Mouse (Mus musculus) neural tube, embryonic 15.5 days (tissue): ENCODE measurements around the gene Fuca1. TPM values are rescaled to one million over a fixed set of nuclear protein-coding genes. Genes with fewer than 3 reads are reported as not detected.
"Not testable (repeated sequence)": the region's sequence is repeated elsewhere in the genome, so short reads cannot be mapped to it uniquely, and the experiment has no call there.

Experiments
- ATAC-seq: fragments of 200-750 bp; cut with Nextera tagmentation; 2 replicates; pipeline ENCODE4 v1.8.0; 2017; ENCODE audit warnings: mild to moderate bottlenecking, moderate TSS enrichment, moderate library complexity; ENCODE audit not compliant: low FRiP score
- H3K27ac ChIP-seq: fragments of 300-500 bp; sonication (generic); replicated peaks from 2 replicates; pipeline ENCODE4 v1.5.1; 2015; ENCODE audit warnings: mild to moderate bottlenecking, inconsistent platforms
- H3K27me3 ChIP-seq: fragments of 300-500 bp; sonication (generic); replicated peaks from 2 replicates; pipeline ENCODE4 v1.6.1; 2015; ENCODE audit warnings: inconsistent platforms
- H3K36me3 ChIP-seq: fragments of 300-500 bp; sonication (generic); 2 replicates; pipeline ENCODE4 v1.6.1; 2015; ENCODE audit warnings: inconsistent platforms
- H3K4me1 ChIP-seq: fragments of 300-500 bp; sonication (generic); 2 replicates; pipeline ENCODE4 v1.6.1; 2015; ENCODE audit warnings: inconsistent platforms
- H3K4me2 ChIP-seq: fragments of 300-500 bp; sonication (generic); 2 replicates; pipeline ENCODE4 v1.6.1; 2015; ENCODE audit warnings: inconsistent platforms, mild to moderate bottlenecking, moderate library complexity
- H3K4me3 ChIP-seq: fragments of 300-500 bp; sonication (generic); replicated peaks from 2 replicates; pipeline ENCODE4 v1.5.1; 2015; ENCODE audit warnings: mild to moderate bottlenecking, inconsistent platforms
- H3K9ac ChIP-seq: fragments of 300-500 bp; sonication (generic); replicated peaks from 2 replicates; pipeline ENCODE4 v1.6.1; 2015; ENCODE audit warnings: mild to moderate bottlenecking, inconsistent platforms
- H3K9me3 ChIP-seq: fragments of 300-500 bp; sonication (generic); replicated peaks from 2 replicates; pipeline ENCODE4 v1.6.1; 2016; ENCODE audit warnings: inconsistent platforms
- WGBS: fragments of 180-500 bp; shearing (Covaris S2); methylation state at CpG from one replicate; pipeline ENCODE4 v1.1.7; 2015; ENCODE audit warnings: mixed read lengths; 5-methylcytosine and 5-hydroxymethylcytosine counted together
- polyA plus RNA-seq: library from polyadenylated mRNA; unstranded; fragments of >200 nt; fragmentation: Nextera tagmentation; extraction: Ambion mirVana; gene quantifications from 2 replicates; pipeline ENCODE4 v1.2.1, GENCODE M21; 2015

The Fuca1 gene
- polyA plus RNA-seq, 1 experiment from 2014 or later = 68.6 TPM

GRCm38 (mm10) chr4:135929405-135929804 is 8.9 kb downstream of the Fuca1 start:
- ATAC-seq = no peak
- WGBS = 86% methylated on average over 5 of the region's 5 CpGs
- H3K9ac ChIP-seq = no peak overlapping the region
- no peaks in the 10 kb centered on the region for H3K27me3 ChIP-seq
- no peaks in the 10 kb centered on the region for H3K9me3 ChIP-seq
- H3K27ac ChIP-seq = no peak overlapping the region
- no peaks in the 10 kb centered on the region for H3K4me1 ChIP-seq
- H3K36me3 ChIP-seq = peaks cover 41% of the 10 kb centered on the region
- H3K4me2 ChIP-seq = no peak overlapping the region
- no peak overlapping the region for H3K4me3 ChIP-seq

GRCm38 (mm10) chr4:135929828-135930227 is 9.3 kb downstream of the Fuca1 start:
- Histone ChIP-seq H3K9me3 (no peaks in the 10 kb centered on the region), H3K4me3 (no peak overlapping the region), H3K27ac (no peak overlapping the region), H3K27me3 (no peaks in the 10 kb centered on the region), H3K36me3 (peaks cover 41% of the 10 kb centered on the region), H3K4me2 (no peak overlapping the region), H3K4me1 (no peaks in the 10 kb centered on the region), H3K9ac (no peak overlapping the region)
- WGBS = 93% methylated on average over 9 of the region's 9 CpGs
- no peak for ATAC-seq

GRCm38 (mm10) chr4:135930239-135930638 is 9.7 kb downstream of the Fuca1 start:
- Histone ChIP-seq H3K4me1 (no peaks in the 10 kb centered on the region), H3K36me3 (peaks cover 40% of the 10 kb centered on the region), H3K4me3 (no peak overlapping the region), H3K4me2 (no peak overlapping the region), H3K27ac (no peak overlapping the region), H3K27me3 (no peaks in the 10 kb centered on the region), H3K9me3 (no peaks in the 10 kb centered on the region), H3K9ac (no peak overlapping the region)
- no peak for ATAC-seq
- 97% methylated on average over 8 of the region's 8 CpGs for WGBS

GRCm38 (mm10) chr4:135931832-135932231 is 11.3 kb downstream of the Fuca1 start:
- no peaks in the 10 kb centered on the region for H3K4me1 ChIP-seq
- no peaks in the 10 kb centered on the region for H3K9me3 ChIP-seq
- H3K4me3 ChIP-seq = no peak overlapping the region
- H3K27me3 ChIP-seq = no peaks in the 10 kb centered on the region
- peaks cover 36% of the 10 kb centered on the region for H3K36me3 ChIP-seq
- H3K4me2 ChIP-seq = no peak overlapping the region
- ATAC-seq = no peak
- WGBS = 70% methylated on average over 5 of the region's 5 CpGs
- H3K27ac ChIP-seq = no peak overlapping the region
- H3K9ac ChIP-seq = no peak overlapping the region

- H3K4me1 ChIP-seq = no peaks in the 10 kb centered on the region
- no peak for ATAC-seq
- H3K9ac ChIP-seq = no peak overlapping the region
- 55% methylated on average over 12 of the region's 12 CpGs for WGBS
- H3K9me3 ChIP-seq = no peaks in the 10 kb centered on the region
- H3K4me3 ChIP-seq = no peak overlapping the region
- no peaks in the 10 kb centered on the region for H3K27me3 ChIP-seq
- H3K4me2 ChIP-seq = no peak overlapping the region
- peaks cover 54% of the 10 kb centered on the region for H3K36me3 ChIP-seq
- H3K27ac ChIP-seq = no peak overlapping the region
These were observed 14.4 kb downstream of the Fuca1 start for GRCm38 (mm10) chr4:135934708-135935500.

- Histone ChIP-seq H3K27me3 (no peaks in the 10 kb centered on the region), H3K36me3 (peaks cover 54% of the 10 kb centered on the region), H3K9me3 (no peaks in the 10 kb centered on the region), H3K27ac (no peak overlapping the region), H3K4me3 (no peak overlapping the region), H3K4me2 (no peak overlapping the region), H3K4me1 (no peaks in the 10 kb centered on the region), H3K9ac (no peak overlapping the region)
- ATAC-seq = no peak
- WGBS = 71% methylated on average over 5 of the region's 5 CpGs
These were observed 15.0 kb downstream of the Fuca1 start for GRCm38 (mm10) chr4:135935502-135935901.

GRCm38 (mm10) chr4:135938858-135939257 is 18.3 kb downstream of the Fuca1 start:
- no peak overlapping the region for H3K9ac ChIP-seq
- no peak for ATAC-seq
- peaks cover 42% of the 10 kb centered on the region for H3K36me3 ChIP-seq
- H3K4me3 ChIP-seq = no peak overlapping the region
- no peak overlapping the region for H3K27ac ChIP-seq
- no peaks in the 10 kb centered on the region for H3K27me3 ChIP-seq
- no peak overlapping the region for H3K4me2 ChIP-seq
- 80% methylated on average over 7 of the region's 7 CpGs for WGBS
- H3K9me3 ChIP-seq = no peaks in the 10 kb centered on the region
- H3K4me1 ChIP-seq = no peaks in the 10 kb centered on the region

- not testable (repeated sequence) for H3K4me2 ChIP-seq, H3K27me3 ChIP-seq, H3K4me1 ChIP-seq, H3K9ac ChIP-seq, H3K9me3 ChIP-seq, ATAC-seq, H3K27ac ChIP-seq, H3K4me3 ChIP-seq
- WGBS = 88% methylated on average over 8 of the region's 8 CpGs
- H3K36me3 ChIP-seq = peaks cover 29% of the 10 kb centered on the region
These were observed 20.5 kb downstream of the Fuca1 start for GRCm38 (mm10) chr4:135941026-135941425.

GRCm38 (mm10) chr4:135942193-135942592 is 21.7 kb downstream of the Fuca1 start:
- no peak overlapping the region for H3K9ac ChIP-seq
- H3K27ac ChIP-seq = no peak overlapping the region
- H3K4me1 ChIP-seq = peaks cover 11% of the 10 kb centered on the region
- H3K27me3 ChIP-seq = no peaks in the 10 kb centered on the region
- no peak overlapping the region for H3K4me2 ChIP-seq
- ATAC-seq = no peak
- peaks cover 26% of the 10 kb centered on the region for H3K36me3 ChIP-seq
- H3K4me3 ChIP-seq = no peak overlapping the region
- H3K9me3 ChIP-seq = no peaks in the 10 kb centered on the region
- 94% methylated on average over 6 of the region's 6 CpGs for WGBS

GRCm38 (mm10) chr4:135943389-135943788 is 22.9 kb downstream of the Fuca1 start:
- Histone ChIP-seq H3K9ac (no peak overlapping the region), H3K9me3 (no peaks in the 10 kb centered on the region), H3K4me1 (peaks cover 23% of the 10 kb centered on the region), H3K4me3 (no peak overlapping the region), H3K36me3 (peaks cover 22% of the 10 kb centered on the region), H3K27ac (no peak overlapping the region), H3K4me2 (no peak overlapping the region), H3K27me3 (no peaks in the 10 kb centered on the region)
- 64% methylated on average over 4 of the region's 4 CpGs for WGBS
- ATAC-seq = no peak

- Histone ChIP-seq H3K9ac (peak overlapping the region; percentile 84), H3K27me3 (no peaks in the 10 kb centered on the region), H3K4me2 (peak overlapping the region; percentile 80), H3K36me3 (peaks cover 8% of the 10 kb centered on the region; the same call in 1 of the 2 replicates), H3K4me3 (peak overlapping the region; percentile 65), H3K27ac (peak overlapping the region; percentile 80), H3K9me3 (no peaks in the 10 kb centered on the region), H3K4me1 (peaks cover 31% of the 10 kb centered on the region)
- ATAC-seq = 0 out of 2 replicates have a peak, but pooled peaks have one; percentile 10
- 72% methylated on average over 10 of the region's 10 CpGs for WGBS
These were observed 25.2 kb downstream of the Fuca1 start for GRCm38 (mm10) chr4:135945706-135946105.

GRCm38 (mm10) chr4:135946278-135946658 is 25.7 kb downstream of the Fuca1 start, which contains the start of gene Hmgcl:
Gene Hmgcl, plus strand, starts transcription at chr4:135946448.
- no peaks in the 10 kb centered on the region for H3K27me3 ChIP-seq
- H3K4me3 ChIP-seq = peak within 1 kb of the TSS; percentile 65
- H3K9me3 ChIP-seq = no peaks in the 10 kb centered on the region
- peak within 1 kb of the TSS; percentile 80 for H3K4me2 ChIP-seq
- WGBS = under 1% methylated on average over 23 of the region's 23 CpGs
- ATAC-seq = peak; percentile 94
- peaks cover 9% of the 10 kb centered on the region for H3K36me3 ChIP-seq
- H3K27ac ChIP-seq = peak within 1 kb of the TSS; percentile 80
- peak within 1 kb of the TSS; percentile 84 for H3K9ac ChIP-seq
- peaks cover 31% of the 10 kb centered on the region for H3K4me1 ChIP-seq
